Mouse (Mus musculus): ENCODE data around the gene Gm21992.
"Not testable (repeated sequence)": the region's sequence is repeated elsewhere in the genome, so short reads cannot be mapped to it uniquely, and the experiment has no call there.

Gene Gm21992

GRCm38 (mm10) chr19:4812334-4812949 lies 1.0 kb upstream of the Gm21992 start:
- peak; percentile 31 for DNase-seq (ENCODE audit: low spot score)

- no peak for DNase-seq (ENCODE audit: low spot score)
These were observed 464 bp upstream of the Gm21992 start for GRCm38 (mm10) chr19:4811909-4812242.

- no peak for DNase-seq (ENCODE audit: low spot score)
These were observed 708 bp downstream of the Gm21992 start for GRCm38 (mm10) chr19:4810746-4811062.

GRCm38 (mm10) chr19:4810309-4810708 lies 1.1 kb downstream of the Gm21992 start:
- DNase-seq (ENCODE audit: low spot score), result no peak

GRCm38 (mm10) chr19:4803283-4803682 lies 8.1 kb downstream of the Gm21992 start:
- no peak for DNase-seq (ENCODE audit: low spot score)

- no peak for DNase-seq (ENCODE audit: low spot score)
These were observed 8.7 kb downstream of the Gm21992 start for GRCm38 (mm10) chr19:4802691-4803091.

GRCm38 (mm10) chr19:4799083-4799482 lies 12.3 kb downstream of the Gm21992 start:
- DNase-seq (ENCODE audit: low spot score), result no peak

- no peak for DNase-seq (ENCODE audit: low spot score)
These were observed 13.6 kb downstream of the Gm21992 start for GRCm38 (mm10) chr19:4797846-4798245.

- no peak for DNase-seq (ENCODE audit: low spot score)
These were observed 15.5 kb downstream of the Gm21992 start for GRCm38 (mm10) chr19:4795929-4796328.

- peak; percentile 98 for DNase-seq (ENCODE audit: low spot score)
These were observed 17.5 kb downstream of the Gm21992 start, which contains the start of gene Rbm4 for GRCm38 (mm10) chr19:4793831-4794422. Gene Rbm4 (minus strand): TSS chr19:4793901.

- no peak for DNase-seq (ENCODE audit: low spot score)
These were observed 18.1 kb downstream of the Gm21992 start for GRCm38 (mm10) chr19:4793281-4793830.

GRCm38 (mm10) chr19:4786313-4786712 lies 25.1 kb downstream of the Gm21992 start:
- DNase-seq (ENCODE audit: low spot score), result no peak

- DNase-seq (ENCODE audit: low spot score), result no peak
These were observed 26.2 kb downstream of the Gm21992 start for GRCm38 (mm10) chr19:4785206-4785605.

- DNase-seq (ENCODE audit: low spot score), result no peak
These were observed 28.5 kb downstream of the Gm21992 start for GRCm38 (mm10) chr19:4782891-4783290.

- no peak for DNase-seq (ENCODE audit: low spot score)
These were observed 38.6 kb downstream of the Gm21992 start for GRCm38 (mm10) chr19:4772785-4773184.

- DNase-seq (ENCODE audit: low spot score), result no peak
These were observed 43.8 kb downstream of the Gm21992 start for GRCm38 (mm10) chr19:4767507-4768148.

GRCm38 (mm10) chr19:4762876-4763275 lies 48.5 kb downstream of the Gm21992 start:
- DNase-seq (ENCODE audit: low spot score), result no peak

GRCm38 (mm10) chr19:4760544-4760943 lies 50.9 kb downstream of the Gm21992 start:
- not testable (repeated sequence) for DNase-seq (ENCODE audit: low spot score)

- no peak for DNase-seq (ENCODE audit: low spot score)
These were observed 54.5 kb downstream of the Gm21992 start for GRCm38 (mm10) chr19:4756921-4757320.

GRCm38 (mm10) chr19:4756193-4756911 lies 55.1 kb downstream of the Gm21992 start, which contains the start of gene Rbm4b:
Gene Rbm4b (plus strand): TSS chr19:4756497.
- DNase-seq (ENCODE audit: low spot score), result peak; percentile 97

GRCm38 (mm10) chr19:4755565-4756192 lies 55.7 kb downstream of the Gm21992 start:
- DNase-seq (ENCODE audit: low spot score), result peak; percentile 96

GRCm38 (mm10) chr19:4749975-4750374 lies 61.4 kb downstream of the Gm21992 start:
- DNase-seq (ENCODE audit: low spot score), result no peak
